Mouse (Mus musculus): Measurements from ENCODE around the gene Hivep3. TPM values are rescaled to one million over a fixed set of nuclear protein-coding genes. Genes with fewer than 3 reads are reported as not detected.
A peak's percentile ranks its signal among the peaks of the same experiment; 100 is the strongest.

Hivep3 gene
- total and polyA plus RNA-seq, 3 experiments: not detected

DNA sequence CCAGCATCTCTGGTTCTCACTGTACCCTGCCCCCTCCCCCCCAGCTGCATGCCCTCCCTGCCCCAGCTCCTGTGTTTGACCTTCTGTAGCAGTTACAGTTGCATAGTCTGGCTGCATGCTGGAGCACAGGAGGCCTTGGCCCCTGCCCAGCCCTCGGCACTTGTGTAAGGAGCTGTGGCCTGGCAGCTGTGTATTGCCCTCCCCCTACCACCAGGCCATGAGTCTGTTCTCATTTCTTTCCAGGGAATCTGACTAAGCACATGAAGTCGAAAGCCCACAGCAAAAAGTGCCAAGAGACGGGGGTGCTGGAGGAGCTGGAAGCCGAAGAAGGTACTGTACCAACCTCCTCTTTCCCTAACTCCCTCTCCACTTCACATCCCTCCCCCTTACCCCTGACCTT is 394.4 kb downstream of the Hivep3 start:
- H3K79me2 ChIP-seq (ENCODE audit: control insufficient read depth, insufficient read depth, low read length, poor library complexity): no peaks in the 10 kb centered on the region
- no peaks in the 10 kb centered on the region for H3K36me3 ChIP-seq (ENCODE audit: control insufficient read depth in 1 of 2, insufficient read depth in 2 of 2, low read length in 2 of 2)
- H3K9ac ChIP-seq (ENCODE audit: control insufficient read depth, low read depth, low read length, poor library complexity, severe bottlenecking): no peak overlapping the region
- H3K4me3 ChIP-seq (ENCODE audit: control insufficient read depth in 1 of 2, insufficient read depth in 1 of 2, low read depth in 2 of 2, low read length in 2 of 2): no peak overlapping the region
- TF ChIP-seq SMC3 (IDR thresholded peaks at IDR 0.05; ENCODE audit: low read depth, low read length): no peak
- no peak for TF ChIP-seq ZC3H11A (IDR thresholded peaks at IDR 0.05; ENCODE audit: low read depth, low read length)
- no peak for TF ChIP-seq TBP (IDR thresholded peaks at IDR 0.05; ENCODE audit: low read depth, low read length)
- no peak for TF ChIP-seq ELF1 (IDR thresholded peaks at IDR 0.05; ENCODE audit: low read depth, low read length)
- no peak for TF ChIP-seq RAD21 (IDR thresholded peaks at IDR 0.05; ENCODE audit: low read depth, low read length)
- TF ChIP-seq CTCF (IDR thresholded peaks at IDR 0.05 in 2 of 3, conservative IDR thresholded peaks at IDR 0.05 in 1 of 3; ENCODE audit: control insufficient read depth in 1 of 3, insufficient read depth in 1 of 3, low read depth in 2 of 3, low read length in 3 of 3, poor library complexity in 1 of 3, severe bottlenecking in 1 of 3): no peak
- TF ChIP-seq ZNF384 (IDR thresholded peaks at IDR 0.05; ENCODE audit: low read depth, low read length): no peak
- no peak for DNase-seq (ENCODE audit: low read depth, low spot score)
- no peaks in the 10 kb centered on the region for H3K27me3 ChIP-seq (ENCODE audit: control insufficient read depth in 1 of 2, insufficient read depth in 2 of 2, low read length in 2 of 2)
- no peaks in the 10 kb centered on the region for H3K9me3 ChIP-seq (replicated peaks; ENCODE audit: insufficient read depth, low read length)
- H3K27ac ChIP-seq (ENCODE audit: control insufficient read depth, low read depth, low read length): no peak overlapping the region
- no peaks in the 10 kb centered on the region for H3K4me1 ChIP-seq (ENCODE audit: control insufficient read depth in 1 of 2, insufficient read depth in 2 of 2, low read length in 2 of 2)

DNA sequence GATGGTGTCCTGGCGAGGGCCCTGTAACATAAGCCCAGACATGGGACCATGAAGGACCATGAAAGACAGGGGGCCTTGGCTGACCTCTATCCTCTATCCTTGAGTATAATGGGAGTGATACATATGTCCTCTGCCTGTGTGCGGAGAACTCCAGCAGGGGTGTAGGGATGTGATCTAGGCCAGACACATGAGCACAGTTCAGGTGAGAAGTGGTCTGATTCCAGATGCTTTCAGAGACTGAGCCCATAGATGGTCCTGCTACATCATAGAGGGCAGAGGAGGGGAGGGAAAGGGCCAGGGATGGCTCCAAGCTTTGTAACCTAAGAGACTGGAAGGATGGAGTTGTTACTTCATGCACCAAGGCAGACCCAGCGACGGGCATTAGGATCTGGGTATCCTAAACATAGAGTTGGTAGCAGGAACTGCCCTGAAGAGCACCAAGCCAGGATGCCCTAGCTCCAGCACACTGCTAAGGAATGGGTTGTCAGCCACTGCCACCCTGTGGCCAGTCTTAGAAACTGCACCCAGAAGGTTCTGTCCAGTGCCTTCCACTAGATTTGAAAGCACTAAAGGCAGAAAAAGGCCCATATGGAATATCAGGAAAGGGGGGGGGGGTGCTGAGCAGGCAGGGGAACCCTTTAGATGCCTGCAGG is 395.8 kb downstream of the Hivep3 start:
- H3K36me3 ChIP-seq (ENCODE audit: control insufficient read depth in 1 of 2, insufficient read depth in 2 of 2, low read length in 2 of 2): no peaks in the 10 kb centered on the region
- H3K4me3 ChIP-seq (ENCODE audit: control insufficient read depth in 1 of 2, insufficient read depth in 1 of 2, low read depth in 2 of 2, low read length in 2 of 2): no peak overlapping the region
- H3K9me3 ChIP-seq (replicated peaks; ENCODE audit: insufficient read depth, low read length): no peaks in the 10 kb centered on the region
- no peaks in the 10 kb centered on the region for H3K79me2 ChIP-seq (ENCODE audit: control insufficient read depth, insufficient read depth, low read length, poor library complexity)
- H3K27me3 ChIP-seq (ENCODE audit: control insufficient read depth in 1 of 2, insufficient read depth in 2 of 2, low read length in 2 of 2): no peaks in the 10 kb centered on the region
- no peak overlapping the region for H3K27ac ChIP-seq (ENCODE audit: control insufficient read depth, low read depth, low read length)
- no peaks in the 10 kb centered on the region for H3K4me1 ChIP-seq (ENCODE audit: control insufficient read depth in 1 of 2, insufficient read depth in 2 of 2, low read length in 2 of 2)
- DNase-seq (ENCODE audit: low read depth, low spot score): peak; percentile 7
- H3K9ac ChIP-seq (ENCODE audit: control insufficient read depth, low read depth, low read length, poor library complexity, severe bottlenecking): no peak overlapping the region
- TF ChIP-seq RAD21 (IDR thresholded peaks at IDR 0.05; ENCODE audit: low read depth, low read length): peak; percentile 48
- peak; percentile 38 for TF ChIP-seq SMC3 (IDR thresholded peaks at IDR 0.05; ENCODE audit: low read depth, low read length)
- TF ChIP-seq CTCF (IDR thresholded peaks at IDR 0.05 in 2 of 3, conservative IDR thresholded peaks at IDR 0.05 in 1 of 3; ENCODE audit: control insufficient read depth in 1 of 3, insufficient read depth in 1 of 3, low read depth in 2 of 3, low read length in 3 of 3, poor library complexity in 1 of 3, severe bottlenecking in 1 of 3): peak; percentile 42 to 62 (median 43)
- TF ChIP-seq ZMIZ1 (IDR thresholded peaks at IDR 0.05; ENCODE audit: low read depth, low read length): no peak
- no peak for TF ChIP-seq GABPA (IDR thresholded peaks at IDR 0.05; ENCODE audit: low read depth, low read length)
- TF ChIP-seq POLR2A (IDR thresholded peaks at IDR 0.05; ENCODE audit: control insufficient read depth in 1 of 2, insufficient read depth in 1 of 2, low read depth in 1 of 2, low read length in 2 of 2, poor library complexity in 1 of 2): no peak
- no peak for TF ChIP-seq MAFK (IDR thresholded peaks at IDR 0.05; ENCODE audit: borderline replicate concordance, low read depth, low read length)
- no peak for TF ChIP-seq TAL1 (IDR thresholded peaks at IDR 0.05; ENCODE audit: low read length)
- no peak for TF ChIP-seq MYC (IDR thresholded peaks at IDR 0.05; ENCODE audit: low read depth, low read length)
- no peak for TF ChIP-seq EP300 (IDR thresholded peaks at IDR 0.05; ENCODE audit: low read depth in 1 of 2, low read length in 2 of 2)
- TF ChIP-seq USF2 (IDR thresholded peaks at IDR 0.05; ENCODE audit: borderline replicate concordance in 1 of 2, insufficient read depth in 1 of 2, low read depth in 1 of 2, low read length in 2 of 2): no peak
- TF ChIP-seq ETS1 (IDR thresholded peaks at IDR 0.05; ENCODE audit: low read depth, low read length): no peak
- no peak for TF ChIP-seq MEF2A (IDR thresholded peaks at IDR 0.05; ENCODE audit: extremely low read depth, insufficient replicate concordance, low read depth, low read length, poor library complexity, severe bottlenecking)
- no peak for TF ChIP-seq UBTF (IDR thresholded peaks at IDR 0.05; ENCODE audit: borderline replicate concordance, insufficient read depth, low read depth, low read length)
- no peak for TF ChIP-seq ELF1 (IDR thresholded peaks at IDR 0.05; ENCODE audit: low read depth, low read length)
- no peak for TF ChIP-seq MAX (IDR thresholded peaks at IDR 0.05; ENCODE audit: low read length)
- no peak for TF ChIP-seq MXI1 (IDR thresholded peaks at IDR 0.05; ENCODE audit: low read depth, low read length)
- TF ChIP-seq CHD2 (IDR thresholded peaks at IDR 0.05; ENCODE audit: low read length): no peak
- TF ChIP-seq E2F4 (IDR thresholded peaks at IDR 0.05; ENCODE audit: borderline replicate concordance, low read depth, low read length): no peak

Data from MEL (cell line).